Mouse (Mus musculus): Measurements from ENCODE around the gene Pidd1.

- TF ChIP-seq CTCF (IDR thresholded peaks at IDR 0.05; ENCODE audit: low read depth) (no peak), EP300 (optimal IDR thresholded peaks at IDR 0.05) (no peak)
These were observed 53.2 kb downstream of the Pidd1 start for GRCm38 (mm10) chr7:141390326-141391259.
